Mouse (Mus musculus) ES-E14 (cell line): ENCODE measurements at regions not wholly inside any gene's neighbourhood (a gene's known extent, or its start where the extent isn't known, plus 50 kb on each side); places are given as distances from the start of the nearest gene placed in this dataset.

Experiments
- CHD2 ChIP-seq: IDR thresholded peaks from 2 replicates; pipeline ENCODE4 v1.6.1; 2014; ENCODE audit warnings: mild to moderate bottlenecking, low read depth, low read length, inconsistent platforms
- HCFC1 ChIP-seq: IDR thresholded peaks from 2 replicates; pipeline ENCODE4 v1.6.1; 2012; ENCODE audit warnings: low read length, inconsistent platforms, borderline replicate concordance; ENCODE audit not compliant: insufficient read depth
- MAFK ChIP-seq: IDR thresholded peaks from 2 replicates; pipeline ENCODE4 v1.6.1; 2014; ENCODE audit warnings: mild to moderate bottlenecking, low read depth, low read length, inconsistent platforms; ENCODE audit not compliant: insufficient read depth
- ZC3H11A ChIP-seq: IDR thresholded peaks from 2 replicates; pipeline ENCODE4 v1.6.1; 2012; ENCODE audit warnings: low read depth, mild to moderate bottlenecking, inconsistent platforms, low read length, borderline replicate concordance
- ZNF384 ChIP-seq: IDR thresholded peaks from 2 replicates; pipeline ENCODE4 v1.6.1; 2012; ENCODE audit warnings: low read depth, low read length, inconsistent platforms

GRCm38 (mm10) chr17:88191930-88192807 lies 127.1 kb upstream of the Fbxo11 start:
- TF ChIP-seq CHD2 (no peak), ZNF384 (no peak), HCFC1 (no peak), MAFK (no peak), ZC3H11A (no peak)
